Mouse (Mus musculus) telencephalon, adult 2 months (tissue): ENCODE data around the gene A630023A22Rik.

Experiments used
- DNase-seq: peaks from one replicate; pipeline ENCODE4 v3.0.0-alpha.2; 2011; ENCODE audit warnings: low read depth, low spot score

Gene A630023A22Rik

DNA sequence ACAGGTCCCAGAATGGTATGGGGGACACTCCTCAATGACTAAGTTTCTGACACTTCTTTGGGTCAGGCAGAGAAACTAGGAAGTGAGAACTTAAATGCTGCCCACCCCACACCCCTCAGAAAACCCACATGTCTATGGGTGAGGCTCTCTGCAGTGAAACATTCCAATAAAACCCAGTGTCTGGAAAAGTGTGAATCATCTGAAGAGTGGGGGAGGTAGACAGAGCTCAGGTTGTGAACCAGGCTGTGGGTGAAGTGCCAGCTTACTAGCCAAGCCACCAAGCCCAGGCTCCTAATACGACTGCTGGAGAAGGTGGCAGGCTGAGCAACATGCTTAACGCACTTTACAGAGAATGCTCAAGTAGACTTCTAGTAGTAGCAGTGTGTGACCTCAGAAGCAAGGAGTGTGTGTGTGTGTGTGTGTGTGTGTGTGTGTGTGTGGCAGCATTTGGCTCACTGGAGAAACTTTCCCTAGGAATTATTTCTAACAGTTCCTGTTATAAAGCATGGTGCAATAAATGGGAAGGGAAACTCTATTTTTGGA lies 14.6 kb downstream of the A630023A22Rik start:
- no peak for DNase-seq

DNA sequence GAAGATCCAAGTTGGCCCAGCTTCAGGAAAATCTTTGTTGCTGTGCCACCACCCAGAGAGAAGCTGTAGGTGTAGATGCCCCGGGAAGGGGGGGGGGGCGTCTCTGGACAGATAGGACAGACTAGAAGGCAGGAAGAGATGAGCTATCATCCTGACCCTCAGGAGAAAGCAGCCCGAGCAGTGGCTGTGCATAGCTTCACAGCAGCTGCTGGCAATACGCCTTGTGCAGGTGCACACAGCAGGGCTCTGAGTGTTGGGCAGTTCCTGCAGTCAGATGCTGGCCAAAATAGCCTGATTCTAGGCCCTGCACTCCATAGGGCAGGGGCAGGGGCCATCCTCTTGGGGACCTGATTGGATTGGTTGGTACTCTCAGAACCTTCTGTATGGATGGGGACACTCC lies 15.7 kb downstream of the A630023A22Rik start:
- no peak for DNase-seq

DNA sequence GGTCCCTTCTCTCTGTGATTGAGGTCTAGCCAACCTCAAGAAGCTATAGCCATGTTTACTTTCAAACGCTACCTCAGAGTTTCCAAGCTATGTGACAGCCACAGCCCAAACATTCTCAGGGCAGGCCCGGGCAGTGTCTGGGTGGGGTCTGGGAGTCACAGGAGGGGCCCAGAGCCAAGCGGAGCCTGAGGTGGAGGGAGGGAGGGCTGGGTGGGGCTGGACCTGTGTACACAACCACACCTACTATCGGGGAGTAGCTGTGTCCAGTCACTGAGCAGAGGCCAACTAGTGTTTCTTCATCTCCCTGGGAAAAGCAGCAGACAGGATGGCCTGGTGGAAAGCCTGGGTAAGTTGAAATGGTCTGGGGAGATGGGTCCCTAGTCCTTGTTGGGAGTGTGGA lies 16.8 kb downstream of the A630023A22Rik start, which contains the start of gene Anxa8:
Anxa8 (plus strand) TSS at position 251 of the 400 bp plus-strand sequence.
- no peak for DNase-seq

DNA sequence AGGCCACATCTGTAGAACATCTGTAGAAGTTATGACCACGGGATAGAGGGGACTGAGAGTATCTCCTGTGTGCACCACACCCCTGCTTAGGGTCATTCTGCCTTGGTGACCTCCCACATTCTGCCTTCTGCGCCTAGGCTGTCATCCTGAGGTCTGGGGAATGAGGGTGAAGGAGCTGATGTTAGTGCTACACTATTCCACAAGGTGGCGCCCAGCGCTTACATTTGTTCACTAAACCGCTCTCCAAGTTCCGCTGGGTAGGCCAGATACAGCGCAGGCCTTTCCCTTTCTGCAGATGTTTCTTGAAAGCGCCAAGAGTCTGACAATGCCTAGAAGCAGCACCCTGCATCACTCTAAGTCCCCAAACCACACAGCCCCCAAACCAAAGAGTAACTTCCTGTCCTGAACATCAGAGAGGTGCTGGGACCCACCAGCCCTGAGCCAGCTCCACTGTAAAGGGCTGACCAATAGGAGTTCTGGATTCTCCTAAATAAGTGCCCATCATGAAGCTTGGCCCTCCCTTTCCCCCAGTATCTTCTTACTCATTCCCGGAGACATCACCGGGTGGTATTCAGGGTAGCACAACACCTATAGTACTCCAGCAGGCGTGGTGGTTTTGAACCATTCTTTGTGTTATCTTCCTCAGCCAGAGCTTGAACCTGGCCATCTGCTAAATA lies 22.1 kb downstream of the A630023A22Rik start:
- peak; percentile 56 for DNase-seq

DNA sequence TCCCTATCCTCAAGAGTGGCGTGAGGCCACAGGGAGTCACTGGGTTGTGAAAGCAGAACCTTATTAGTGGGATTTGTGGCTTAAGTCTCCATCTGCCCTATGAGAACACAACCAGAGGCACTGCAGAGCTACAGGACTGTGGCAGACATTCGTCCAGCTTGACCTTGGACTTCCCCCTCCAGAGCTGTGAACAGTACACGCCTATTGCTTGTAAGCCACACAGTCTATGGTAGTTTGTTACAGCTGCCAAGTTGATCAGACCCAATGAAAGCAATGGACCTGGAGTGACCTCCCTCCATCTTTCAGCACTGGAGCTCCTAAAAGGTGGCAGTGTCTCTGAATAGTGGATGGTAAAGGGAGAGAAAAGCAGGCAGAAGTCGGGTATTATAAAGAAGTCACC lies 24.3 kb downstream of the A630023A22Rik start:
- no peak for DNase-seq

DNA sequence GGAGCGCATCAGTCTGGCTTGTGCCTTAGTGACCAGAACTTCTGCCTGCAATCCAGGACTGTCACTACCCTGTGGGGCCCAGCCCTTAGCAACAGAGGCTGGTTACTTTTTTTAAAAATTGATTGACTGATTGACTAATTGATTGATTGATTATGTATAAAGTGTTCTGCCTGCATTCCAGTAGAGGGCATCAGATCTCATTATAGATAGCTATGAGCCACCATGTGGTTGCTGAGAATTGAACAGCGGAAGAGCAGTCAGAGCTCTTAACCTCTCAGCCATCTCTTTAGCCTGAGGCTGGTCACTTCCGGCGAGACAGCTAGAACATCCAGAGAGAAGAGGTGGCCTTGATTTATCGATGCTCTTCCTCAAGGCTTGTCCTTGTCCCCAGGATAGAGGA lies 25.3 kb downstream of the A630023A22Rik start:
- no peak for DNase-seq

DNA sequence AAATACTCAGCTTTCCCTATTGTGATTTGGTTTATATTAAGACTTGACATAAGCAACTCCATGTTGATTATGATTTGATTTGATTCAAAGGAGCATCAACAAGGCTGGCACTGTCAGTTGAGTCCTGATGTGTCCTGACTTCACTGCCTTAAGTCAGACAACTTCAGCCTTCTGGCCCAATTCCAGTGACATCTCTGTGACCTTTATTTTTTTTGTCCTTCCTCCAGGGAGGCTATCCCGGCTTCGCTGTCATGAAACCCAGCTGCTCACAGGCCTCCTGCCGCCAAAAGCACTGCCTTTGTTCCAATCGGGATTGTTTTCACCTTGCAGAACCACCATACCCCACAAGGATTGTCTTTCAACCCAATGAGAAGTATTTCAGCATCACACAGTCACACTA lies 27.2 kb downstream of the A630023A22Rik start:
- no peak for DNase-seq

DNA sequence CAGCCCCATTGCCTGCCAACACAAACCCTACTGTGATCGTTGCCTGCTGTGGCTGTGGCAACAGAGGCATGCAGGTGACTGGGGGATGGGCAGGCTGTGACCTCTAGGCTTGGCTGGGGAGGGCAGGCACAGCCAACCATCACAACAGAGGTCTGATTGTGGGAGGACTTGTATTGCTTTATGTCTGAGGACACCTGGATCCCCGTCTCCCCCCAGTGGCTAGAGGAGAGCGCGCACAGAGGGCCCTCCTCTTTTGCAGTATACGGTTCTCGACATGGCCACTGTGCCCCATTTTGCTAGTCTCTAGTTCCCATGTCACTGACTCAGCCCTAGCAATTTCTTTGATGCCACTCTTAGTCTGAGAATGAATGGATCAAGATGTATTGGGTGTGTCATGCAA lies 30.9 kb downstream of the A630023A22Rik start:
- no peak for DNase-seq

DNA sequence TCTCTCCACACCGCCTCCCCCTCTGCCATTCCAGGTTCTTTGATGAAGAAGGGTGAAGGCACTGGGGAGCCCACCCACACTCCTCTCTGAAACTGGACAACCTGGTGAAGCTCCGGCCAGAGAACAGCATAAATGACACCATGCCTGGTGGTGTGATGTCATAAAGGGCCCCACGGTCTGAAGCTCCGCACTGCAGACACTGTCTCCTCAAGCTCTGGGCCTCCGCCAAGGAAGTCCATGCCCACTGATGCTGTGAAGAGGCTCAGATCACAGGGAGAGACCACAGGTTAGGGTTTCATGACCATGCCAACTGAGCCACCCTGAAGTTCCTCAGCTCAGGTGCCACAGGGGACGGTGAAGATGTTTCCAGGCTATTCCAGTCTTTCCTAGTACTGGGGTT lies 50.0 kb downstream of the A630023A22Rik start, which contains the start of gene Antxrl:
Antxrl (plus strand) TSS at position 192 of the 400 bp plus-strand sequence.
- DNase-seq, result no peak

DNA sequence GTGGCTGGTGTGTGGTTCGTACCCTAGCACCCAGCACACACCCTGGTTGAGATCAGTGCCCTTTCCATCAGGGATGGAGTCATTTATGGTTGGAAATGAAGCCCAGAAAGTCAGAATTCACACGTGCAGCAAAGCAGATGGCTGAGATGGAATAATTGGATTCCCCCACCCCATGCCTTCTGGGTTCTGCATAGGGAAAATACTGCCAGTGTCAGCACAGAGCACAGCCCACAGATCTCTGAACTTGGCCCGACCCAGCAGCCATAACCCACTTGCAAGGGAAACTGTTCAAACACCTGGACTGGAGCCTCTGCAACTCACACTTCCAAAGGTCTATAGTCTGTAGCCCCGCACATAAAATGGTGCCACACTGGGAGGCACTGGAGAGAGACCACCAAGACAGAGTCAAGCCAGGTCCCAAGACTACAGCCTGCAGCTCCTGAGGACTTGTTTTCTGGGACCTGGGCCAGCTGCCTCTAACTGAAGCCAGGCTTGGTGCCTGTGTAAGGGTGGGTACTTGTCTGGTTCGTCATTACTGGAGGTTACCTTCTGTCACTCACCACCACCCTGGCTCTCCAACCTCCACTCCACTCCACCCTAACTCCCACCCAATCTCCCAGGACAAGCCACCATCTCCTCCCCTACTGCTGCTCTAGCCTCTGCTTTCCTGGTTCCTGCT lies 52.3 kb downstream of the A630023A22Rik start:
- DNase-seq, result peak; percentile 6

DNA sequence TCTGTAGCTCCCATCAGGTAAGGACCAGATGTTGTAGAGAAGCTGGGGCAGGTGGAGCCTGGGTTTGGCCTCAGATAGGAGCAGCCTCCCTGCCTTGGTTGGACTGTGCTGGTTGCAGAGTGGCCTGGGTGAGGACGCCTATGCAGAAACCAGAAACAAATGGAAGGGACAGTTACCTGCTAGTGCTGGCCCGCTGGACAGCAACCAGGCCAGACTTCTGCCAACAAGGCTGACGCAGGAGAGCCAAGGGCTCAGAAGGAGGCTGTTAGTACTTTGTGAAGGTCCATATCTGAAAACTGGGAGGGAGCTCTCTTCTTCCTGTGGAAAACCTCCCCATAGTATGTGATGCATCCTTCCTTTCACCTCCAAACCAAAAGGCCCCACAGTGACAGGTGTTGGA lies 59.2 kb downstream of the A630023A22Rik start:
- no peak for DNase-seq

DNA sequence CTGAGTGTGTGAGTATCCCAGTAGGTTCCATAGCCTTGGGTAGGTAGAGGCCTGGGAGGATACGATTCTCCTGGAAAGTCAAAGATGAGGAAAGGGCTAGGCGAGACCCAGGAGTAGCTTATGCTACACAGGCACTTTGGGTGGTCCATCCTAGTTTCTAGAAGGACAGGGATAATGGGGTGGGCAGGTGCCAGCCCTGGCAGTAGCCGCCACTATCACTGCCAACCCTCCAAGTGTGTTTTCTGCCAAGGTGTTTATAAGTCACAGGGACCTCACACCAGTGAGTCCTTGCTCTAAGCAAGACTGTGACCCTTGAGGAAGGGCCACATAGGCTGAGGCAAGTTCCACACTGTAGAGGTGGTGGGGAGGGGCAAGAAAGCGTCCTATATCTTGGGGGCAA lies 61.3 kb downstream of the A630023A22Rik start:
- no peak for DNase-seq

DNA sequence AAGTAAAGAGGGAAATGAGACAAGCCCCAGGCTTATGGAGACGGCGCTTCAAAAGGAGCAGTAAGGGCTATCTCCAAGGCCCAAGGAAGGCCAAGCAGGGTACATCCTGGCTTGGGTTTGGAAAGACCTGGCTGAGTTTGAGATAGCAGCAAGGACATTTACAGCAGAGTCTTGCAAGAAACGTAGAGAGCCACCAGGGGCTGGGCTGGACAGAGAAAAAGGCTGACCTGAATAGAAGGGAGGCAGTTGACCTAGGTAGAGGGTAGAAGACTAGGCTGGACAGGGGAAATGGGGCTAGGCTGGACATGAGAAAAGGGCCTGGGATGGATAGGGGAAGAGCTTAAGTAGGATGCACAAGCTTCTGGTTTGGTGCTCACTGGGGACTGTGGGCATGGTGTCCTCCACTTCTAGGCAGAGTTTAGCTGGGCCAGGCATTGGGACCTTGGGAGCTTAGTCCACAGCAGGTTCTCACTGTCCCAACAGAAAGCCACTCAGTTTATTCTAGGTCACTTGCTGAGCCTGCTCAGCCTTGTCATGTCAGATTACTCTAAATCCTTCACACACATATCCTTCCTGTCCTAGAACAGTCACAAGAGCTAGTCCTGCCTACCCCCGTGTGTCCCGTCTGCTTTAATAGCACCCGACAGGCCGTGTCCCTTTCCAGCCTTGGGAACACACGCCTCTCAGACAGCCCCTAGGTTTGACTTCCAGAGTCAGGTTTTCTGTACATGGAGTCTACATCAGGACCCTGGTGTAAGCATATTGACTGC lies 68.5 kb downstream of the A630023A22Rik start:
- DNase-seq, result no peak

DNA sequence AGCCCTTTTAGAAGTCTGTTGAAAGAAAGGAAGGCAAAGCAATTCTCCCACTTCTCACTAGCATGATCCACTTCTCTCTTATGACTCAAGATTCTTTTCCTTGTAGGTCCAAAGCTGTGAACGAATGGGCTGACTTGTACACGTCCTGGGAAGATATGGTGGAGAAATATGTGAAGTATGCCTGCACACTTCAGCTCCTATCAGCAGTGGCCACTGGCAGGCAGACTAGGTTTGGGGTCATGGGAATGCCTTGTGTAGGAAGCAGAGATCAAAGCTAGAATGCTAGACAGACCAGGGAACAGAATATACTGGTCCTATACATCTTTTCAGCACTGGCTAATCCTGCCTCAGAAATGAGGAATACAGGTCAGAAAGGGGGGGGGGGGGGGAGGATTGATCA lies 75.8 kb downstream of the A630023A22Rik start:
- no peak for DNase-seq

DNA sequence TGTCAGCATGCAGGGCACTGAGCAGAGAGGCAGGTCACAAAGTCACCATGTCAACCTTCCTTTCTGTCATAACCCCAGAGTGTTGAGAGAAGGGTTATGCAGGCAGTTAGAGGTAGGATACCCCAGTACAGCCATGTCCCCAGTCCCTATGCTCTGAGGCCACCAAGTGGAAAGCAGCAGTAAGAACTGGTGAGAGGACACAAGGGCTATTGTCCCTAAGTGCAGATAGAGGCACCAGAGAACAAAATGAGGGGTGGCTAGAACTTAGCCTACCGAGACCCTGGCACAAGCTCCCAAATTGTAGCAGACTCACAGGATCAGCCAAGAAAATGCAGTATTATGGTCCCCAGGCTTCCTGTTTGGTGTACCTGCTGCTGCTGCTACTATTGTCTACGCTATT lies 85.6 kb downstream of the A630023A22Rik start:
- no peak for DNase-seq

DNA sequence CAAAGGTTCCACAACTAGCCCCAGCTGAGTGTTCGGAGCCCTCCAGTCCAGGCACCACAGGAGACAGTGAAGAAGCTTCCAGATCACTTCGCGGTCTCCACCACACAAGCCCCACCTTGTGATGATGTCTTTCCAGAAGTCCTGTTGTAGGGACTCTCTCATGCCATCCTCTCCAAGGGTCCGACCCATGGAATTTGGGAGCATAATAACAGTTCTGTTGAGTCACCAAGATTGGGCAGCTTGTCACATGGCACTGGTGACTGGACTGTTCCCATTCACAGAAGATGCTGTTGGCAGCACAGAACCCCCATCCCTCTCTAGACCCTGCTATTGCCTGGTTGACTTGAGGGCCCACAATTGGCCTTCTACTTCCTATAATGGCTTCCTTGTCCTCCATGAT lies 86.2 kb downstream of the A630023A22Rik start, which contains the start of gene Gm5460:
Gm5460 (plus strand) TSS at position 378 of the 400 bp plus-strand sequence.
- no peak for DNase-seq

DNA sequence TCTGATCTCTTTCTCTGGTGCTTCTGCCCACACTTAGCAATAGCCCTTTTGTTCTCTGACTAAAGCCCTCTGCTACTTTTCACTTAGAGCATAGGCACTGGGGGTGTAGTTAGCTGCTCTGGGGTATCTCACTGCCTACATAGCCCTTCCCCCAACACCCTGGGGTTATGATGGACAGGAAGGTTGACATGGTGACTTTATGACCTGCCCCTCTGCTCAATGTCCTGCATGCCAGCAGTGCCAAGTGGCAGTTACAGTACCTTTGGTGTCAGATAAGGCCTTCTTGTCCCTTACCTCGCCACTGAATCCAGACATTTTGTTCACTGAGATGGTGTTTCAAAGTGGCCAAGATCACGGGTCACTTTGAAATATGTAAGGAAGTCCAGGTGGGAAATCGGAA lies 87.5 kb downstream of the A630023A22Rik start, which contains the start of gene Gm30083:
Gm30083 (minus strand) TSS at position 120 of the 400 bp plus-strand sequence.
- no peak for DNase-seq

DNA sequence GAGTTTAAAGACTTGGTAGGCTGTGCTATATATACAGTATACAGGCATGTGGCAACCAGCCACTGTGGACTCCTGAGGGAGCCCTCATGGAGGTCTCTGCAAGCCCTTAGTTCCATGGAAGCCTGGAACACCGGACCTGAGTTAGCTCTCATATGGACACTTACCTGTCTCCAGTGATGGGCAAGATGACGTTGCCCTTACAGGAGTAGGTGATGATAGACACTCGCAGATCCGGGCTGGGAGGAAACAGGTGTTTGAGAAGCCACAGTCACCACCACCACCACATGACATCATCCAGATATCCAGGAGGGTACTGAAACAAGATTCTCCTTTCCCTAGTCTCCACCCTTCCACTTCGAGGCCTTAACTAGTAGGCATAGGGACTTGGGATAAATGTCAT lies 100.2 kb downstream of the A630023A22Rik start:
- no peak for DNase-seq

DNA sequence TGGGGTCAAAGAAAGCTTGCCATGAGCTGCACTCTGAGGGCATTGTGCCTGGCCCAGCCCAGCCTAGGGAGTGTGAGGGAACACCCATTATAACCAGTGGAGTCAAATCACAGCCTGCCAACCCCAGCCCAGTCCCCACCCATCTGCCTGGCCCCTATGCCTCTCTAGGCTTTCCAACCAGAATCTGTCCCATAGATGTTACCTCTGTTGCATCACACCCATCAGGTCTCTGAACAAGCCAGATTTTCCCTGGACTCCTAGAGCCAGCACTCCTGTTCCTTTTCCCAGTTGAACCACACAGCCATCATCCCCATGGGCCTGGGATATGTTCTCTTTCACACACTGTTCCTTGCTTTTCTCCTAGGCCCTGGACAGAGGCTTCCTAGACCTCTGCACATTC lies 101.1 kb downstream of the A630023A22Rik start:
- DNase-seq, result no peak
